Mouse (Mus musculus): ENCODE measurements at regions not wholly inside any gene's neighbourhood (a gene's known extent, or its start where the extent isn't known, plus 50 kb on each side); places are given as distances from the start of the nearest gene placed in this dataset.

- no peak for TF ChIP-seq GATA1 (IDR thresholded peaks at IDR 0.05; ENCODE audit: borderline replicate concordance, low read length)
- TF ChIP-seq FLI1 (IDR thresholded peaks at IDR 0.05; ENCODE audit: low read length) = no peak
Measured at GRCm38 (mm10) chr6:103140851-103141250, 369.5 kb upstream of the Chl1 start.
